In the genomic region with DNA sequence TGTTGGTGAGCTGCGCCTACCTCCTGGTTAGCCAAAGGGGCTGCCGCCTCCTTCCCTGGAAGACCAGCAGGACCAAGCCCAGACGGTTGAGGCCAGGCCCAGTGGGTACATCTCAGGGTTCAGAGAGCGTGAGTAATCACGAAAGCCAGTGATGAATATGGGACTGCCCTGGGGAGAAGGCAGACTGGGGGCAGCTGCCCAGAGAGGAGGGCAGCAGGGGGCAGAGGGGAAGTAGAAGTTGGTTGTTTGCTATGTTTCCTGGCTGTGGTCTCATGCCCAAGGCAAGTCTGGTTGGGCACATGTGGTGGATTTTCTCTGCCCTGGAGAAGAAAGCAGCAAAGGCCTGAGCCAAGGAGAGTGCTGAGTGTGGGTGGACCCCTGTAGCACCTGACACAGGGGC, we compare ENCODE assay signal across 29 mouse cellular contexts. TPM values are rescaled to one million over a fixed set of nuclear protein-coding genes. Genes with fewer than 3 reads are reported as not detected.
"Had no signal": no experiment of that assay in that cellular context is flagged by ENCODE, and none has a peak within 500 bp of the region (broad histone marks: within the 10 kb centered on the region; RNA-seq: fewer than 3 reads in every experiment).

No protein-coding gene starts in this region.

- H3K27ac ChIP-seq: kidney, embryonic 15.5 days; limb, embryonic 10.5 days; limb, embryonic 13.5 days; liver, embryonic 12.5 days; liver, embryonic 15.5 days; lung, embryonic 15.5 days; midbrain, embryonic 12.5 days; neural tube, embryonic 15.5 days; stomach, postnatal 0 days had no signal

- H3K36me3 ChIP-seq: kidney, embryonic 15.5 days; lung, embryonic 15.5 days had no signal

- H3K9ac ChIP-seq: kidney, embryonic 15.5 days; limb, embryonic 13.5 days; liver, embryonic 12.5 days; liver, embryonic 15.5 days; lung, embryonic 15.5 days; midbrain, embryonic 12.5 days; neural tube, embryonic 15.5 days had no signal

- H3K4me2 ChIP-seq: kidney, embryonic 15.5 days; limb, embryonic 13.5 days; liver, embryonic 12.5 days; liver, embryonic 15.5 days; lung, embryonic 15.5 days; midbrain, embryonic 12.5 days; neural tube, embryonic 15.5 days had no signal

- H3K4me3 ChIP-seq: kidney, embryonic 15.5 days; limb, embryonic 10.5 days; limb, embryonic 13.5 days; liver, embryonic 12.5 days; liver, embryonic 15.5 days; lung, embryonic 15.5 days; midbrain, embryonic 12.5 days; myocyte; neural tube, embryonic 15.5 days had no signal

- DNase-seq: kidney, adult 11 months; kidney, adult 8-10 months; kidney, postnatal 10 days; kidney, postnatal 36 days; liver; lung, adult 18-20 months; lung, postnatal 10 days; lung, postnatal 36 days; right cerebral cortex, adult 18-20 months; right cerebral cortex, postnatal 14 days; right cerebral cortex, postnatal 4 days; thymus, adult 2 months; thymus, postnatal 14 days; thymus, postnatal 4 days had no signal

- ATAC-seq: liver, embryonic 12.5 days; midbrain, embryonic 16.5 days had no signal

- H3K9me3 ChIP-seq: kidney, embryonic 15.5 days; limb, embryonic 10.5 days; limb, embryonic 13.5 days; liver, embryonic 12.5 days; liver, embryonic 15.5 days; lung, embryonic 15.5 days; midbrain, embryonic 12.5 days; neural tube, embryonic 15.5 days had no signal

RNA-seq across cellular contexts. Expression of a gene that starts 2.7 kb away (rescaled TPM):
- total RNA-seq: megakaryocyte-erythroid progenitor cell, adult 5-6 weeks; monocyte, adult 5-6 weeks had no signal
- polyA plus RNA-seq: kidney, embryonic 15.5 days; limb, embryonic 10.5 days; limb, embryonic 13.5 days; liver, embryonic 12.5 days; liver, embryonic 15.5 days; lung, embryonic 15.5 days; midbrain, embryonic 12.5 days; neural tube, embryonic 11.5 days; stomach, embryonic 14.5 days; stomach, postnatal 0 days had no signal

RNA-seq across cellular contexts. Expression of a gene that starts 29.3 kb away (rescaled TPM):
- total RNA-seq: megakaryocyte-erythroid progenitor cell, adult 5-6 weeks; monocyte, adult 5-6 weeks had no signal

RNA-seq across cellular contexts. Expression of a gene that starts 50.7 kb away (rescaled TPM):
- total RNA-seq: megakaryocyte-erythroid progenitor cell, adult 5-6 weeks; monocyte, adult 5-6 weeks had no signal
- polyA plus RNA-seq: limb, embryonic 13.5 days; liver, embryonic 12.5 days; liver, embryonic 15.5 days; midbrain, embryonic 16.5 days; neural tube, embryonic 11.5 days; neural tube, embryonic 15.5 days had no signal
